ENCODE assay signal across 17 mouse cellular contexts in genomic region chr6:35388827-35389226, GRCm38 (mm10).
A peak's percentile ranks its signal among the peaks of the same experiment; 100 is the strongest.
DNase-seq lines count a peak whose midpoint lies in the region; ATAC-seq lines count a peak whose summit lies in the region.
"Had no signal": no experiment of that assay in that cellular context is flagged by ENCODE, and none has a peak within 500 bp of the region (broad histone marks: within the 10 kb centered on the region; RNA-seq: fewer than 3 reads in every experiment).

No protein-coding gene starts in this region.

- H3K4me1 ChIP-seq in megakaryocyte, embryonic 14.5 days = peaks cover 19% of the 10 kb centered on the region
- H3K4me1 ChIP-seq: embryonic facial prominence, embryonic 12.5 days; forebrain, embryonic 13.5 days; heart, embryonic 12.5 days; hindbrain, embryonic 15.5 days had no signal

- H3K27me3 ChIP-seq in megakaryocyte, embryonic 14.5 days (replicated peaks) = no peaks in the 10 kb centered on the region
- H3K27me3 ChIP-seq: embryonic facial prominence, embryonic 12.5 days; forebrain, embryonic 13.5 days; heart, embryonic 12.5 days; hindbrain, embryonic 15.5 days had no signal

- ATAC-seq in megakaryocyte, adult 5-6 weeks (ENCODE audit: poor library complexity, severe bottlenecking) = no peak
- ATAC-seq in activated CD4-positive, CD25-positive, alpha-beta regulatory T cell, adult 4 months = no peak
- ATAC-seq: forebrain, embryonic 13.5 days; forebrain, postnatal 0 days had no signal

- H3K36me3 ChIP-seq in megakaryocyte, embryonic 14.5 days (replicated peaks; ENCODE audit: low read length) = no peaks in the 10 kb centered on the region
- H3K36me3 ChIP-seq: embryonic facial prominence, embryonic 12.5 days; heart, embryonic 12.5 days; hindbrain, embryonic 15.5 days had no signal

- DNase-seq in NIH3T3 (ENCODE audit: low read depth) = peak; percentile 55
- DNase-seq in fibroblast of lung, adult 2 months (ENCODE audit: low read depth) = peak; percentile 33
- DNase-seq in spleen, postnatal 36 days (ENCODE audit: low spot score in 2 of 2) = no peak
- DNase-seq: adrenal gland, postnatal 14 days; B cell, adult 2 months; cerebellum, adult 11-12 months; cerebellum, adult 9-10 months; cerebellum, postnatal 25 days; forebrain, postnatal 0 days; gastrocnemius, postnatal 14 days had no signal

- H3K9me3 ChIP-seq in megakaryocyte, embryonic 14.5 days = no peaks in the 10 kb centered on the region
- H3K9me3 ChIP-seq: embryonic facial prominence, embryonic 12.5 days; forebrain, embryonic 13.5 days; heart, embryonic 12.5 days; hindbrain, embryonic 15.5 days had no signal

- peak overlapping the region; percentile 42 for H3K4me3 ChIP-seq in megakaryocyte, embryonic 14.5 days (replicated peaks)
- H3K4me3 ChIP-seq: embryonic facial prominence, embryonic 12.5 days; forebrain, embryonic 13.5 days; heart, embryonic 12.5 days; hindbrain, embryonic 15.5 days had no signal

Comparison
In these comparisons a context has a peak if more than half of its experiments do, and no peak if none do; other contexts are left out.
1. DNase-seq: peak in NIH3T3 (single experiment) and fibroblast of lung, adult 2 months (single experiment); none in spleen, postnatal 36 days (0 of 2).